Mouse (Mus musculus) C2C12 (cell line): ENCODE measurements around the gene Timmdc1. TPM values are rescaled to one million over a fixed set of nuclear protein-coding genes. Genes with fewer than 3 reads are reported as not detected.

Experiments used
- H3K27me3 ChIP-seq: one replicate; pipeline ENCODE4 v1.6.1; 2011; ENCODE audit not compliant: control insufficient read depth, insufficient read depth, insufficient read length
- H3K36me3 ChIP-seq: one replicate; pipeline ENCODE4 v1.6.1; 2011; ENCODE audit not compliant: control insufficient read depth, insufficient read depth
- H3K4me3 ChIP-seq: one replicate; pipeline ENCODE4 v1.5.1; 2011; ENCODE audit warnings: mild to moderate bottlenecking, control low read depth; ENCODE audit not compliant: poor library complexity, insufficient read depth, severe bottlenecking
- H3K79me2 ChIP-seq: one replicate; pipeline ENCODE4 v1.6.1; 2011; ENCODE audit not compliant: control insufficient read depth, insufficient read depth
- H3K79me3 ChIP-seq: one replicate; pipeline ENCODE4 v1.6.1; 2011; ENCODE audit warnings: low read depth, control low read depth
- H3ac ChIP-seq: one replicate; pipeline ENCODE3; 2011; ENCODE audit warnings: low read depth; ENCODE audit not compliant: control insufficient read depth, insufficient read length
- CEBPB ChIP-seq: IDR thresholded peaks from one replicate; pipeline ENCODE4 v1.6.1; 2011; ENCODE audit warnings: low read depth, mild to moderate bottlenecking, control low read depth, moderate library complexity
- CTCF ChIP-seq: IDR thresholded peaks from one replicate; pipeline ENCODE4 v1.5.1; 2011; ENCODE audit not compliant: control insufficient read depth, insufficient read depth, insufficient read length
- FOSL1 ChIP-seq: IDR thresholded peaks from one replicate; pipeline ENCODE4 v1.8.0; 2011; ENCODE audit warnings: mild to moderate bottlenecking, low read length; ENCODE audit not compliant: poor library complexity, insufficient read depth, severe bottlenecking
- MAX ChIP-seq: IDR thresholded peaks from one replicate; pipeline ENCODE4 v1.6.1; 2011; ENCODE audit warnings: mild to moderate bottlenecking, control low read depth
- MYOD1 ChIP-seq: IDR thresholded peaks from one replicate; pipeline ENCODE4 v1.6.1; 2011; ENCODE audit warnings: low read depth; ENCODE audit not compliant: control insufficient read depth, insufficient read length
- MYOG ChIP-seq: IDR thresholded peaks from one replicate; pipeline ENCODE4 v1.6.1; 2011; ENCODE audit not compliant: control insufficient read depth, insufficient read length; ENCODE audit errors: extremely low read depth
- USF1 ChIP-seq: IDR thresholded peaks from one replicate; pipeline ENCODE4 v1.6.1; 2011; ENCODE audit warnings: low read depth, mild to moderate bottlenecking, control low read depth, moderate library complexity
- polyA plus RNA-seq: library from polyadenylated mRNA; unstranded; fragments of >200 nt; fragmentation: generic; extraction: Trizol; gene quantifications from one replicate; pipeline ENCODE4 v1.2.1, GENCODE M21; 2012; ENCODE audit warnings: missing spikeins

Timmdc1 gene
- polyA plus RNA-seq, 1 experiment, result 29.5 TPM

GRCm38 (mm10) chr16:38466089-38466488, 56.4 kb downstream of the Timmdc1 start:
- Histone ChIP-seq H3K36me3 (peaks cover 17% of the 10 kb centered on the region), H3K79me2 (peaks cover 100% of the 10 kb centered on the region), H3K27me3 (no peaks in the 10 kb centered on the region), H3ac (no peak overlapping the region), H3K79me3 (peaks cover 71% of the 10 kb centered on the region), H3K4me3 (no peak overlapping the region)
- no peak for TF ChIP-seq CEBPB

- TF ChIP-seq MYOD1 (no peak), CTCF (no peak), MYOG (no peak), USF1 (no peak), CEBPB (no peak), FOSL1 (no peak), MAX (no peak)
- H3K79me2 ChIP-seq, result peaks cover 97% of the 10 kb centered on the region
- H3K4me3 ChIP-seq, result no peak overlapping the region
- H3ac ChIP-seq, result no peak overlapping the region
- H3K27me3 ChIP-seq, result no peaks in the 10 kb centered on the region
- peaks cover 74% of the 10 kb centered on the region for H3K79me3 ChIP-seq
- peaks cover 17% of the 10 kb centered on the region for H3K36me3 ChIP-seq
Measured at GRCm38 (mm10) chr16:38463305-38463704, 59.2 kb downstream of the Timmdc1 start.

GRCm38 (mm10) chr16:38462161-38462560, 60.3 kb downstream of the Timmdc1 start:
- Histone ChIP-seq H3K79me3 (peaks cover 64% of the 10 kb centered on the region), H3ac (no peak overlapping the region), H3K36me3 (peaks cover 11% of the 10 kb centered on the region), H3K27me3 (no peaks in the 10 kb centered on the region), H3K79me2 (peaks cover 86% of the 10 kb centered on the region), H3K4me3 (no peak overlapping the region)
- no peak for TF ChIP-seq FOSL1
- no peak for TF ChIP-seq CTCF

GRCm38 (mm10) chr16:38461749-38462148, 60.7 kb downstream of the Timmdc1 start:
- peaks cover 81% of the 10 kb centered on the region for H3K79me2 ChIP-seq
- H3ac ChIP-seq, result no peak overlapping the region
- H3K79me3 ChIP-seq, result peaks cover 60% of the 10 kb centered on the region
- TF ChIP-seq CTCF (no peak), CEBPB (no peak), FOSL1 (no peak), MAX (no peak), MYOD1 (no peak), MYOG (no peak), USF1 (no peak)
- H3K4me3 ChIP-seq, result no peak overlapping the region
- H3K36me3 ChIP-seq, result peaks cover 11% of the 10 kb centered on the region
- H3K27me3 ChIP-seq, result no peaks in the 10 kb centered on the region

GRCm38 (mm10) chr16:38459990-38460389, 62.5 kb downstream of the Timmdc1 start:
- TF ChIP-seq CTCF (no peak), FOSL1 (no peak)
- H3K79me2 ChIP-seq, result peaks cover 64% of the 10 kb centered on the region
- peaks cover 51% of the 10 kb centered on the region for H3K79me3 ChIP-seq
- peak overlapping the region; percentile 54 for H3ac ChIP-seq
- H3K27me3 ChIP-seq, result no peaks in the 10 kb centered on the region
- H3K36me3 ChIP-seq, result peaks cover 6% of the 10 kb centered on the region
- H3K4me3 ChIP-seq, result peak overlapping the region; percentile 41

- Histone ChIP-seq H3K4me3 (peak overlapping the region; percentile 41), H3K79me3 (peaks cover 43% of the 10 kb centered on the region), H3K79me2 (peaks cover 51% of the 10 kb centered on the region), H3ac (peak overlapping the region; percentile 78), H3K36me3 (peaks cover 1% of the 10 kb centered on the region), H3K27me3 (no peaks in the 10 kb centered on the region)
- TF ChIP-seq CEBPB (no peak), MAX (no peak), FOSL1 (no peak), USF1 (no peak), CTCF (no peak), MYOG (no peak), MYOD1 (no peak)
Measured at GRCm38 (mm10) chr16:38458600-38459280, 63.7 kb downstream of the Timmdc1 start.
